9 mouse cellular contexts compared by ENCODE assay signal in genomic region chr9:109894413-109895090, GRCm38 (mm10). TPM values are rescaled to one million over a fixed set of nuclear protein-coding genes. Genes with fewer than 3 reads are reported as not detected.
DNase-seq lines count a peak whose midpoint lies in the region; ATAC-seq and TF ChIP-seq lines count a peak whose summit lies in the region.
"Had no signal": no experiment of that assay in that cellular context is flagged by ENCODE, and none has a peak within 500 bp of the region (broad histone marks: within the 10 kb centered on the region; RNA-seq: fewer than 3 reads in every experiment).

No protein-coding gene starts in this region.

- ATAC-seq in forebrain, embryonic 16.5 days, result peak; percentile 94
- ATAC-seq in liver, postnatal 0 days, result peak; percentile 73
- peak; percentile 87 for ATAC-seq in neural tube, embryonic 15.5 days (ENCODE audit: low FRiP score)

- H3K27ac ChIP-seq in forebrain, embryonic 16.5 days (ENCODE audit: low read length), result peak overlapping the region; percentile 82
- no peak overlapping the region for H3K27ac ChIP-seq in liver, postnatal 0 days (ENCODE audit: low read depth)
- peak overlapping the region; percentile 60 for H3K27ac ChIP-seq in neural tube, embryonic 15.5 days (replicated peaks)

- TF ChIP-seq CTCF in liver, postnatal 0 days (IDR thresholded peaks at IDR 0.05; ENCODE audit: low read depth), result peak; percentile 88

- H3K4me3 ChIP-seq in forebrain, embryonic 16.5 days (replicated peaks; ENCODE audit: low read length), result no peak overlapping the region
- H3K4me3 ChIP-seq in liver, postnatal 0 days (ENCODE audit: low read depth, low read length), result no peak overlapping the region
- H3K4me3 ChIP-seq in neural tube, embryonic 15.5 days (replicated peaks), result no peak overlapping the region
- H3K4me3 ChIP-seq: megakaryocyte, embryonic 14.5 days had no signal

- peaks cover 32% of the 10 kb centered on the region for H3K36me3 ChIP-seq in forebrain, embryonic 16.5 days (ENCODE audit: control insufficient read depth, insufficient read depth)
- peaks cover 42% of the 10 kb centered on the region for H3K36me3 ChIP-seq in liver, postnatal 0 days (replicated peaks; ENCODE audit: insufficient read depth, low read length)
- H3K36me3 ChIP-seq in neural tube, embryonic 15.5 days, result peaks cover 30% of the 10 kb centered on the region

- no peak for TF ChIP-seq EP300 in liver, postnatal 0 days (IDR thresholded peaks at IDR 0.05; ENCODE audit: low read depth)

- 0 out of 2 replicates have a peak, but pooled peaks cover 4% of the 10 kb centered on the region for H3K4me1 ChIP-seq in forebrain, embryonic 16.5 days (replicated peaks; ENCODE audit: control insufficient read depth, insufficient read depth, low read length)
- H3K4me1 ChIP-seq in liver, postnatal 0 days (ENCODE audit: insufficient read depth), result peaks cover 6% of the 10 kb centered on the region
- peaks cover 4% of the 10 kb centered on the region; the same call in 1 of the 2 replicates for H3K4me1 ChIP-seq in neural tube, embryonic 15.5 days

- DNase-seq in ES-CJ7 (ENCODE audit: low read depth, low spot score), result peak; percentile 90
- DNase-seq in c-Kit-positive CD71-positive TER-119-negative erythroid progenitor cells, embryonic 14.5 days (ENCODE audit: low read depth), result peak; percentile 46
- DNase-seq in heart, postnatal 25 days (ENCODE audit: low spot score), result peak; percentile 58
- peak; percentile 73 for DNase-seq in layer of hippocampus, adult 11-12 months (ENCODE audit: low spot score)
- DNase-seq in liver, postnatal 0 days, result peak; percentile 68
- peak; percentile 70 for DNase-seq in thymus, postnatal 14 days

- H3K9me3 ChIP-seq in forebrain, embryonic 16.5 days (ENCODE audit: control insufficient read depth, low read length), result no peaks in the 10 kb centered on the region
- no peaks in the 10 kb centered on the region for H3K9me3 ChIP-seq in liver, postnatal 0 days (ENCODE audit: low read length)
- H3K9me3 ChIP-seq in neural tube, embryonic 15.5 days (replicated peaks), result no peaks in the 10 kb centered on the region
- H3K9me3 ChIP-seq: megakaryocyte, embryonic 14.5 days had no signal

- 38% methylated on average over 6 of the region's 6 CpGs for WGBS in forebrain, embryonic 16.5 days
- WGBS in liver, postnatal 0 days (ENCODE audit: insufficient replicate concordance), result 41% methylated on average over 6 of the region's 6 CpGs
- 36% methylated on average over 6 of the region's 6 CpGs for WGBS in neural tube, embryonic 15.5 days

- intact Hi-C loops in heart, postnatal 25 days (cut with DNase I), result loop anchor here (1.0 to 2.0 kb wide), 2 partner anchors 38 to 90 kb away; no protein-coding TSS in a partner anchor

- H3K4me2 ChIP-seq in forebrain, embryonic 16.5 days (ENCODE audit: low read length), result no peak overlapping the region
- H3K4me2 ChIP-seq in liver, postnatal 0 days (ENCODE audit: low read depth, low read length), result no peak overlapping the region
- H3K4me2 ChIP-seq in neural tube, embryonic 15.5 days, result no peak overlapping the region

- H3K9ac ChIP-seq in forebrain, embryonic 16.5 days (replicated peaks; ENCODE audit: low read depth, low read length), result peak overlapping the region; percentile 59
- H3K9ac ChIP-seq in liver, postnatal 0 days (replicated peaks), result no peak overlapping the region
- no peak overlapping the region for H3K9ac ChIP-seq in neural tube, embryonic 15.5 days (replicated peaks)

- no peaks in the 10 kb centered on the region for H3K27me3 ChIP-seq in forebrain, embryonic 16.5 days (replicated peaks; ENCODE audit: control insufficient read depth, insufficient read depth, low read length)
- H3K27me3 ChIP-seq in liver, postnatal 0 days (ENCODE audit: insufficient read depth, low read length), result no peaks in the 10 kb centered on the region
- H3K27me3 ChIP-seq in neural tube, embryonic 15.5 days (replicated peaks), result no peaks in the 10 kb centered on the region
- H3K27me3 ChIP-seq: megakaryocyte, embryonic 14.5 days had no signal

RNA-seq across cellular contexts. Expression of gene Cdc25a, which starts 19.2 kb away (rescaled TPM):
- polyA plus RNA-seq in forebrain, embryonic 16.5 days (2015; fragmentation: Nextera tagmentation; extraction: Ambion mirVana), result 16.1 and 20.1 TPM in 2 replicates
- total RNA-seq in heart, postnatal 25 days (2021), result 1 to 10 TPM; 5.1 to 6.1 TPM
- polyA plus RNA-seq in liver, postnatal 0 days (2015; fragmentation: Nextera tagmentation; extraction: Ambion mirVana), result 7.5 and 7.8 TPM in 2 replicates
- polyA plus RNA-seq in neural tube, embryonic 15.5 days (2015; fragmentation: Nextera tagmentation; extraction: Ambion mirVana), result 10.4 and 15.2 TPM in 2 replicates

RNA-seq across cellular contexts. Expression of gene Map4, which starts 36.7 kb away (rescaled TPM):
- polyA plus RNA-seq in forebrain, embryonic 16.5 days (2015; fragmentation: Nextera tagmentation; extraction: Ambion mirVana), result 137 and 144 TPM in 2 replicates
- total RNA-seq in heart, postnatal 25 days (2021), result 100 to 1,000 TPM; 283 TPM
- polyA plus RNA-seq in liver, postnatal 0 days (2015; fragmentation: Nextera tagmentation; extraction: Ambion mirVana), result 6.3 and 7.7 TPM in 2 replicates
- polyA plus RNA-seq in neural tube, embryonic 15.5 days (2015; fragmentation: Nextera tagmentation; extraction: Ambion mirVana), result 169 and 180 TPM in 2 replicates

RNA-seq across cellular contexts. Expression of gene Camp, which starts 45.1 kb away (rescaled TPM):
- polyA plus RNA-seq in forebrain, embryonic 16.5 days (2015; fragmentation: Nextera tagmentation; extraction: Ambion mirVana), result 0.57 TPM in 1 of 2 replicates, not detected in the other
- total RNA-seq in heart, postnatal 25 days (2021), result not detected
- polyA plus RNA-seq in liver, postnatal 0 days (2015; fragmentation: Nextera tagmentation; extraction: Ambion mirVana), result 659 and 684 TPM in 2 replicates
- 1.3 TPM in 2 replicates for polyA plus RNA-seq in neural tube, embryonic 15.5 days (2015; fragmentation: Nextera tagmentation; extraction: Ambion mirVana)

Comparison
In these comparisons a context has a peak if more than half of its experiments do, and no peak if none do; other contexts are left out.
1. RNA of gene Map4, which starts 36.7 kb away (polyA plus RNA-seq): 169 to 180 TPM in neural tube, embryonic 15.5 days and 137 to 144 TPM in forebrain, embryonic 16.5 days; 6.3 to 7.7 TPM in liver, postnatal 0 days; every median in the first group is over 10 times any median in the second.
2. RNA of gene Camp, which starts 45.1 kb away (polyA plus RNA-seq): 659 to 684 TPM in liver, postnatal 0 days; 1.3 TPM in neural tube, embryonic 15.5 days and 0.57 TPM in forebrain, embryonic 16.5 days; every median in the first group is over 100 times any median in the second.
3. Peak in every context shown above with its lines, with median percentiles within 50 percentile points of each other: DNase-seq and ATAC-seq.